Mouse (Mus musculus): ENCODE results near the gene Ppox. TPM values are rescaled to one million over a fixed set of nuclear protein-coding genes. Genes with fewer than 3 reads are reported as not detected.

The Ppox gene
- polyA plus RNA-seq, 1 experiment = 83.5 TPM

Other genes starting within 250 kb of the Ppox start
- gene Fcgr3, start 216.3 kb downstream of the Ppox start, polyA plus RNA-seq (2012; rRNA removed) = 14.6 and 21.5 TPM in 2 replicates
- gene Cfap126, start 167.3 kb downstream of the Ppox start, polyA plus RNA-seq (2012; rRNA removed) = 1.4 and 3.8 TPM in 2 replicates
- gene Sdhc, start 130.6 kb downstream of the Ppox start, polyA plus RNA-seq (2012; rRNA removed) = 206 and 256 TPM in 2 replicates
- 1.4 and 2.2 TPM in 2 replicates for gene Mpz, start 130.5 kb downstream of the Ppox start, polyA plus RNA-seq (2012; rRNA removed)
- 514 and 520 TPM in 2 replicates for gene Pcp4l1, start 84.9 kb downstream of the Ppox start, polyA plus RNA-seq (2012; rRNA removed)
- 0.10 and 0.17 TPM in 2 replicates for gene Nr1i3, start 67.2 kb downstream of the Ppox start, polyA plus RNA-seq (2012; rRNA removed)
- 75.9 and 77.3 TPM in 2 replicates for gene Tomm40l, start 58.7 kb downstream of the Ppox start, polyA plus RNA-seq (2012; rRNA removed)
- gene Apoa2, start 56.1 kb downstream of the Ppox start, polyA plus RNA-seq (2012; rRNA removed) = 3.9 and 5.2 TPM in 2 replicates
- gene Fcer1g, start 46.8 kb downstream of the Ppox start, polyA plus RNA-seq (2012; rRNA removed) = 37.1 and 40.6 TPM in 2 replicates
- 10.2 and 10.9 TPM in 2 replicates for gene Adamts4, start 30.8 kb downstream of the Ppox start, polyA plus RNA-seq (2012; rRNA removed)
- 212 and 225 TPM in 2 replicates for gene Ndufs2, start 29.8 kb downstream of the Ppox start, polyA plus RNA-seq (2012; rRNA removed)
- gene B4galt3, start 10.9 kb downstream of the Ppox start, polyA plus RNA-seq (2012; rRNA removed) = 65.2 and 73.7 TPM in 2 replicates
- gene Usp21, start 6.8 kb upstream of the Ppox start, polyA plus RNA-seq (2012; rRNA removed) = 73.0 and 83.2 TPM in 2 replicates
- 90.5 and 94.3 TPM in 2 replicates for gene Ufc1, start 13.8 kb upstream of the Ppox start, polyA plus RNA-seq (2012; rRNA removed)
- 54.6 and 58.1 TPM in 2 replicates for gene Dedd, start 48.0 kb upstream of the Ppox start, polyA plus RNA-seq (2012; rRNA removed)
- 68.2 and 71.3 TPM in 2 replicates for gene Nit1, start 64.5 kb upstream of the Ppox start, polyA plus RNA-seq (2012; rRNA removed)
- gene Pfdn2, start 64.5 kb upstream of the Ppox start, polyA plus RNA-seq (2012; rRNA removed) = 137 and 151 TPM in 2 replicates
- 7.9 and 9.0 TPM in 2 replicates for gene Klhdc9, start 79.6 kb upstream of the Ppox start, polyA plus RNA-seq (2012; rRNA removed)
- gene Nectin4, start 88.9 kb upstream of the Ppox start, polyA plus RNA-seq (2012; rRNA removed) = 2.6 and 3.1 TPM in 2 replicates
- gene Arhgap30, start 107.8 kb upstream of the Ppox start, polyA plus RNA-seq (2012; rRNA removed) = 1.4 and 1.8 TPM in 2 replicates
- 105 and 119 TPM in 2 replicates for gene Usf1, start 130.1 kb upstream of the Ppox start, polyA plus RNA-seq (2012; rRNA removed)
- 4.1 and 5.0 TPM in 2 replicates for gene Tstd1, start 137.7 kb upstream of the Ppox start, polyA plus RNA-seq (2012; rRNA removed)
- 8.6 and 9.5 TPM in 2 replicates for gene F11r, start 156.3 kb upstream of the Ppox start, polyA plus RNA-seq (2012; rRNA removed)
- 6.4 and 7.3 TPM in 2 replicates for gene Alyref2, start 222.3 kb upstream of the Ppox start, polyA plus RNA-seq (2012; rRNA removed)